Mouse (Mus musculus) hindbrain, embryonic 15.5 days (tissue): Measurements from ENCODE around the gene Pid1. TPM values are rescaled to one million over a fixed set of nuclear protein-coding genes. Genes with fewer than 3 reads are reported as not detected.

Experiments used
- ATAC-seq: fragments of 200-750 bp; cut with Nextera tagmentation; 2 replicates; pipeline ENCODE4 v1.8.0; 2017; ENCODE audit warnings: low read depth, moderate number of reproducible peaks, moderate TSS enrichment; ENCODE audit not compliant: low FRiP score
- H3K27ac ChIP-seq: fragments of 300-500 bp; sonication (generic); replicated peaks from 2 replicates; pipeline ENCODE4 v1.5.1; 2015; ENCODE audit warnings: mild to moderate bottlenecking, inconsistent platforms
- H3K27me3 ChIP-seq: fragments of 300-500 bp; sonication (generic); 2 replicates; pipeline ENCODE4 v1.6.1; 2015; ENCODE audit warnings: control low read depth, inconsistent platforms
- H3K36me3 ChIP-seq: fragments of 300-500 bp; sonication (generic); 2 replicates; pipeline ENCODE4 v1.6.1; 2015; ENCODE audit warnings: control low read depth, inconsistent platforms
- H3K4me1 ChIP-seq: fragments of 300-500 bp; sonication (generic); replicated peaks from 2 replicates; pipeline ENCODE4 v1.6.1; 2015; ENCODE audit warnings: control low read depth, inconsistent platforms
- H3K4me2 ChIP-seq: fragments of 300-500 bp; sonication (generic); 2 replicates; pipeline ENCODE4 v1.6.1; 2015; ENCODE audit warnings: moderate library complexity, mild to moderate bottlenecking, inconsistent platforms
- H3K4me3 ChIP-seq: fragments of 300-500 bp; sonication (generic); 2 replicates; pipeline ENCODE4 v1.5.1; 2015; ENCODE audit warnings: mild to moderate bottlenecking, inconsistent platforms
- H3K9ac ChIP-seq: fragments of 300-500 bp; sonication (generic); 2 replicates; pipeline ENCODE4 v1.6.1; 2015; ENCODE audit warnings: inconsistent platforms
- H3K9me3 ChIP-seq: fragments of 300-500 bp; sonication (generic); 2 replicates; pipeline ENCODE4 v1.6.1; 2016; ENCODE audit warnings: control low read depth, inconsistent platforms
- WGBS: fragments of 180-500 bp; shearing (Covaris S2); methylation state at CpG from one replicate; pipeline ENCODE4 v1.1.7; 2015; 5-methylcytosine and 5-hydroxymethylcytosine counted together
- polyA plus RNA-seq: library from polyadenylated mRNA; unstranded; fragments of >200 nt; fragmentation: Nextera tagmentation; extraction: Ambion mirVana; gene quantifications from 2 replicates; pipeline ENCODE4 v1.2.1, GENCODE M21; 2015

Gene Pid1
- polyA plus RNA-seq, 1 experiment from 2014 or later: 118 TPM

DNA sequence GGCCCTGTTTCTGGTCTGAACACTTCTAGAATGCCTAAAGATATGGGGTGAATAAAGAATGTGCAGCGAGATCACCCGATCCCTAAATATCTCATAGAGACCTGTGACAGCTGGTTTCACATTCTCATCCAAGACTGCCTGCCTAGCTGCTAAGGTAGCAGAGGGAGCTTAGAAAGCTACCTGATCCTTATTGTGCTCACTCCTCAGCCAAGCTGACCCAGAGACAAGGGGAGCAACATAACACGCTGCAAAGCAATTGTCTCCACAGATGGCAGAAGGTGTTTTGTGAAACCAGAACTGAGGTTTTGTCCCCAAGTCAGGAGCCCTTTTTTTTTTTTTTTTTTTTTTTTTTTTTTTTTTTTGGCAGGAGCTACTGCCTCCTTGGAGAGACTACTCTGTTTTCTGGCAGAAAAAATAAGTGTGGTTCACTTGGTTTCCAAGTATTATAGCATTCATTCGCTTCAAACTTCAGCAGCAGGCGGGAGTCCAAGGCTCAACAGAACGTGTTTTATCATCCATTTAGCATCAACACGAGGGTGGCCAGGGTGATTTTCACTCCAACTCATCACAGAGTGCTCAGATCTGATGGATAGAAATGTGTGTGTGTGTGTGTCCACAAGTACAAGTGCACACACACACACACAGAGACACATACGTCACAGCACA lies 22.6 kb upstream of the Pid1 start:
- Histone ChIP-seq H3K36me3 (peaks cover 15% of the 10 kb centered on the region), H3K4me2 (no peak overlapping the region), H3K9ac (no peak overlapping the region), H3K4me3 (no peak overlapping the region), H3K4me1 (peaks cover 14% of the 10 kb centered on the region), H3K27me3 (no peaks in the 10 kb centered on the region), H3K27ac (peak overlapping the region; percentile 31; the same call in 1 of the 2 replicates), H3K9me3 (no peaks in the 10 kb centered on the region)
- 62% methylated on average over 8 of the region's 8 CpGs for WGBS
- ATAC-seq: no peak

DNA sequence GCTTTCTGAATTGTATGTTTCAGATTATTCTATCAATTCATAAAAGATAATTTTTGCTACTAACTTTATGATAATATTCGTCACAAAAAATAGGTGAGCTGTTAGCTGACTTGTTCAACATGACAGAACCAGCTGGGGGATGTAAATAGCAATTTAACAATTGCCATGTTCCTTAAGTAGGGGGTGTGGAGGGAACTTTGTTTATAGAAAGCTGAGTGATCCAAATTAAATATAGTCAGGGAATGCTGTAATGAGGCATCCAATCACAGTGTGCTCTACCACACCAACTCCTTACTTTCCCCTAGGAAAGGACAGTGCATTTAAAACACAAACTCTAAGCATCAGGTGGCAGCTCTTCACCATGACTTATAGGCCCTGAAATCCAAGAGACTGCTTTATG lies 18.7 kb upstream of the Pid1 start:
- no peaks in the 10 kb centered on the region for H3K27me3 ChIP-seq
- WGBS: 89% methylated on average over 1 of the region's 1 CpGs
- H3K4me1 ChIP-seq: peaks cover 11% of the 10 kb centered on the region

DNA sequence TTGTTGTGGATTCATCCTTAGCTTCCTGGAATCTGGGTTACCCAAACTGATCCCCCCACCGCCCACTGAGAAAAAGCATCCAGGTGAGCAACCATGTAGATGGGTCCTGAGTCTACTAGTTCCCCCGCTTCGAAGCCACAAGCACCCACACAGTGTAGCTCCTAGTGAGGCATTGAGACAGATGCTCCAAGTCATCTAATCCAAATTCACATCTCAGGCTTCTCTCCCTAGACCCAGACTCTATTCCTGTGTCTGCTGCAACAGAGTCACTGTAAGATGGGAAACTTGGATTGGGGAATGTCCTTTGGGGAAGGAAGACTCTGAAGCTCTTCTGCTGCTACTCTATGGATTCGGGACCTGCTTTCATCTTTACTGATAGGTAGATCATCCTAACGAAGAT lies 18.1 kb upstream of the Pid1 start:
- Histone ChIP-seq H3K36me3 (peaks cover 23% of the 10 kb centered on the region), H3K4me1 (peaks cover 6% of the 10 kb centered on the region; the same call in 1 of the 2 replicates), H3K4me2 (no peak overlapping the region), H3K9me3 (no peaks in the 10 kb centered on the region), H3K27me3 (no peaks in the 10 kb centered on the region), H3K4me3 (no peak overlapping the region), H3K27ac (no peak overlapping the region), H3K9ac (no peak overlapping the region)
- 98% methylated on average over 5 of the region's 5 CpGs for whole genome bisulfite sequencing
- no peak for ATAC-seq

More for the DNA sequence above, 18.7 kb upstream of the Pid1 start:
- Histone ChIP-seq H3K36me3 (peaks cover 23% of the 10 kb centered on the region), H3K9ac (no peak overlapping the region), H3K4me2 (no peak overlapping the region), H3K9me3 (no peaks in the 10 kb centered on the region), H3K27ac (no peak overlapping the region), H3K4me3 (no peak overlapping the region)
- no peak for ATAC-seq

DNA sequence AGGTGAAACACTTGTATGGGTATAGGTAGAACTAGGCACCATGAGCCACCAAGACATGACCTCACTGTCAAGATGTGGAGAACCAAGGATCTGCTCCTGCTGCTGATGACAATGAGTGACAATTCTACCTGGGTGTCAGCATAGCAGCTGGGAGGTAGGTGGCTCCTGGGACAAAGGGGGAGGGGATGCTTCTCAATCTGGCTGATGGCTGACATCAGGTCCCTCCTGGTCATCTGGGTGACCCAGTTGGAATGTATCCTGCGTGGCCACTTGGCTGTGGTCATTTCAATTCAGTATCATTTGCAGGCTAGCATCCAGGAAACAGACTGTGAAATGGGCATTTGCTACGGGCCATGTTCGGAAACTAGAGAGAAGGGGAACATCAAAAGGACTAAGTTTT lies 16.9 kb upstream of the Pid1 start:
- Histone ChIP-seq H3K4me2 (no peak overlapping the region), H3K36me3 (peaks cover 23% of the 10 kb centered on the region), H3K27ac (no peak overlapping the region), H3K27me3 (no peaks in the 10 kb centered on the region), H3K4me1 (no peaks in the 10 kb centered on the region; the same call in 1 of the 2 replicates), H3K9me3 (no peaks in the 10 kb centered on the region), H3K9ac (no peak overlapping the region), H3K4me3 (no peak overlapping the region)
- 82% methylated on average over 3 of the region's 3 CpGs for WGBS
- no peak for ATAC-seq

DNA sequence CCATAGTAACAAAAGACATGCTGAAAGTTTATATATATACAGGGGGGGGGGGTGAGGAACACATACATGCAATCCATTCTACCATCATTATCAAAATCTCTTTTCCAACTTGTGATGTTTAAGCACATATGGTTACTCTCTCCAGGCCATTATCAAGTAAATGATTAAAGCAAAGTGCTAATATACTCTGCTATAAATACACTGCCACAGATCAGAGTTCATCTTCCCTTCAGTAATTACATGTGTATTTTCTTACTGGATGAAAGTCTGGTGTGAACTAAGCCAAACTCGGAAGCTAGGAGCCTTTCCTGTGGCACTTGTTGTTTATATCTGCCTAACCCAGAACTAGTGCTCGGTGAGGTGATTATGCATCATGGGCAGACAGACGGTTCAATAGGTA lies 3.8 kb upstream of the Pid1 start:
- Histone ChIP-seq H3K4me1 (0 out of 2 replicates have a peak, but pooled peaks cover 2% of the 10 kb centered on the region), H3K9me3 (no peaks in the 10 kb centered on the region), H3K36me3 (no peaks in the 10 kb centered on the region), H3K27ac (no peak overlapping the region), H3K9ac (no peak overlapping the region), H3K27me3 (no peaks in the 10 kb centered on the region), H3K4me2 (no peak overlapping the region), H3K4me3 (no peak overlapping the region)
- WGBS: 82% methylated on average over 3 of the region's 3 CpGs
- ATAC-seq: no peak

DNA sequence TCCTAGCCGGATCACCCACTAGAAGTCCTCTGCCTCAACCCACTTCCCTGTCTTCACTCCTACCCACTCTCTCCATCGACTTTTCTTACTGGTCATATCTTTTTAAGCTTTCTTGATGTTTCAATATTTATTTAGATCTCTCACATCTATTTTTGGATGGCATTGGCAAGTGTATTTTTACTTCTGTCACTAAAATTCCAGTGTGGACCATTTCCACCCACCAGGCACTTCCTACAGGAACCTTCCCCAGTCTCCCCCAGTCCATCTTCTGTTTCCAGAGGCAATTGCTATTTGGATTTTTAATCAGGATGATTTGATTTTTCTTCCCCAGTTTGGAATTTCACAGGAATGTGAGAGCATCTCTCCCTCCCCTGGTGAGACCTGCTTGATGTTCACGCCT lies 2.6 kb upstream of the Pid1 start:
- Histone ChIP-seq H3K4me3 (no peak overlapping the region), H3K9ac (no peak overlapping the region), H3K4me1 (no peaks in the 10 kb centered on the region), H3K36me3 (no peaks in the 10 kb centered on the region), H3K4me2 (no peak overlapping the region), H3K27ac (no peak overlapping the region), H3K9me3 (no peaks in the 10 kb centered on the region), H3K27me3 (no peaks in the 10 kb centered on the region)
- no peak for ATAC-seq
- 75% methylated on average over 3 of the region's 3 CpGs for WGBS

DNA sequence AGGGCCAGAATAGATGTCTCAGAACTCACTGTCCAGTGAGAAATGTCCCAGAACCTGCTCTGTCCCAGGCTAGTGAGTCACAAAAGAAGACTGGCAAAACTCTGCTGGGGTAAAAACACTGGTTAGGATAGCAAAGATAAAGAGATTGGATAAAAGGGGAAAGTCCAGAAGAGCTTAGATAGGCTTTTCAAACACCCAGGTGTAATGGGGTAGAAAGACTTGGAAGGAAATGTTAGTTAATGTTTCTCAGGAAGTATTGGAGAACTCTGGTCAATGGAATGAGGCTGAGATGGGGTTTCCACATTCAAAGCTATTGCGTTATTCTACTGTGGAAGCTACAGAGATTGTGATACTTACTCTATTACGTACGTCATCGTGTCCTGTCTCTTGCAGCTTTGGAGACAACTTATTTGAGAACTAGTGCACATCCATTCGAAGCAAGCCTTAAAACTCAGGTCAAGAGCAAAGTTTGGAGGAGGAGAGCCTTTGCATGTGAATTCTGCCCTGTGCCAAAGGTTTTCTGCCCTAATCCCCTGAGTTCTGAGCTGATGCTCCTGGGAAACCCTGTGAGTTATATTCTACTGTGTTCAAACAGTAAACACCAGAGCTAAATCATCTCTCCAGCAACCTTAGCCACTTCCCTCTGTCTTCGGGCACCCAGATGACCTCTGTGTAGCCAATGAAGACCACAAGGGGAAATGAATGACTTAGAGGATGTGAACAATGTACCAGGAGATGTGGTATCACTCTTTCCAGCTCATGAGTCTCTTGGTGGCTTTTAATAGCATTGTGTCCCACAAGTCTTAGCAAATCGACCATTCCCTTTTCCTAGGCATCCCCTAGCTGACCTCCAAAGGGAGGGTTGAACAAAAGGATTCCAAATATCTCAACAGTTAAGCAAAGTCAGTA lies 1.0 kb downstream of the Pid1 start:
- Histone ChIP-seq H3K4me2 (no peak overlapping the region), H3K9ac (no peak overlapping the region), H3K9me3 (no peaks in the 10 kb centered on the region), H3K27me3 (no peaks in the 10 kb centered on the region), H3K27ac (no peak overlapping the region), H3K4me1 (no peaks in the 10 kb centered on the region), H3K4me3 (no peak overlapping the region), H3K36me3 (no peaks in the 10 kb centered on the region)
- ATAC-seq: no peak
- WGBS: 88% methylated on average over 7 of the region's 7 CpGs

DNA sequence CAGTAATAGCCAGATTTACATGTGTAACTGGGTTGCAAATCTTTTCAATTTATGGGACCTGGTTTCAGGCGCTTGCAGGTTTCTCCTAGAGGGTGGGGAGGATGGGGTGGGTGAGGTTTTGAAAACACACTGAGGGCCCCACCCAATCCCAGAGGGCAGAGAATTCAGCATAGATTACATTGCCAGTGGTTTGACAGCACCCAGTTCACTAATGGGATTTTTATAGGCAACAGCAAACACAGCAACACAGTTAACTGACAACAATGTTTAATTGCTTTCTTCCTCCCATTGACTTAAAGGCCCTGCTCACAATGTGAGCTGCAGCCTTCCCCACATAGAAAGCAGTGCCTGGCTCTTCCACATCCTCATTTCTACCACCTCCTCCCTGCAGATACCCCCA lies 1.8 kb downstream of the Pid1 start:
- Histone ChIP-seq H3K27me3 (no peaks in the 10 kb centered on the region), H3K9ac (no peak overlapping the region), H3K4me2 (no peak overlapping the region), H3K36me3 (no peaks in the 10 kb centered on the region), H3K4me3 (no peak overlapping the region), H3K27ac (no peak overlapping the region), H3K4me1 (no peaks in the 10 kb centered on the region), H3K9me3 (no peaks in the 10 kb centered on the region)
- no peak for ATAC-seq
- 77% methylated on average over 1 of the region's 1 CpGs for WGBS

DNA sequence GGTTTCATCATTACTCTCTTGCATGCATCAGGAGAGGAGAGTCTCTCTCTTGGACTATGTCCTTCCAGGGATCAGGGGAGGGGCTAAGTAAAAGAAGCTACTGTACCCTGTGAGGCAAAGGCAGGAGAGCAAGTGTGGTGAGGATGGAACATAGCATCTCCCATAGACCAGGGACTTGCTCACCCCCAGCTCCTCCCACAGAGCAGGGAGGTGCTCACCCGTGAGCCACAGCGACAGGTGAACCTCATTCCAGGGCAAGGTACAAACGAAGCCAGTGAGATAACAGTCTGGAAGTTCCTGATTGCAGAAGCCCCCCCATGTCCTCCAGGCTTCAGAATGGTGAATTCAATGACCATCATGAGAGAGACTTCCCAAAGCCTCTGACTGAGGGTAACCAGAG lies 2.6 kb downstream of the Pid1 start:
- Histone ChIP-seq H3K27me3 (no peaks in the 10 kb centered on the region), H3K9me3 (no peaks in the 10 kb centered on the region), H3K4me3 (no peak overlapping the region), H3K36me3 (no peaks in the 10 kb centered on the region), H3K4me1 (no peaks in the 10 kb centered on the region), H3K4me2 (no peak overlapping the region), H3K9ac (no peak overlapping the region), H3K27ac (no peak overlapping the region)
- ATAC-seq: no peak
- 88% methylated on average over 3 of the region's 3 CpGs for WGBS

DNA sequence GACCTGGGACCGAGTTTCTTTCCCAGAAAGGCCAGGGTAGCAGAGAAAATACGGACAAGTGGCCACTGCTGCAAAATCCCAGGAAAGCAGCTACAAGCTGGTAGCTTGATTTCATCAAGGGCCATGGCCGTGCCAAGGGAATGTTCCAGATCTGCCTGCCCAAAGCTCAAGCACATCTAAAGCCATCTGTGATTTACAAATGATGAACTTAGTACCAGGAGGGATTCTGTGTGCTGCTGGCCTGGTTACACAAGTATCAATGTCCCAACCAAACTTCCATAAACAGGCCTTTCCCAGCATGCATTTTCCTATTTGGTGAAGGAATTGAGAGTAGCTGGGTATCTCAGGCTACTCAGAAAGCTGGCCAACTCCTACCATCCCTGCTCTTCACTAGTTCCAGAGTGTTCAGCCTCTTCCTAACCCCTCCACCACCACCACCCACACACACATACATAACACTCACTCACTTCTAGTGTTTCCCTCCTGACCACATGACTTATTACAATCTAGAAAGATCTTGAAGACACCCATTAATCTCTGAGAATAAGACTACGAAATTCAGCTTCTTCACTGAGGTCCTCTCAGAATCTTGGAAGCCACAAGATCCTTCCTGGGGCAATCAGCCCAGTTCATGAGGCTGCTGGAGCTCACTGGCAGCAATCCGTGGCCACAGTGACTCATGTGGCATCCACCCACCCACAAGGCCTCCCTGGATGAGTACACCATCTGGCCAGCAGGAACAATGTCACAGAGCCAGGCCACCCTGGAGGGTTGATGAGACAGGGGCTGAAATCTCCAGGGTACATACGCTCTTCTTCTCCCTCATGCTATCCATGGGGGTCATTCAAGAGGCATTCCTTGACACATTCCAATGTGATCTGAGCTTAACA lies 4.1 kb downstream of the Pid1 start:
- 88% methylated on average over 6 of the region's 6 CpGs for WGBS
- no peaks in the 10 kb centered on the region for H3K4me1 ChIP-seq
- H3K4me2 ChIP-seq: no peak overlapping the region
- no peaks in the 10 kb centered on the region for H3K36me3 ChIP-seq
- no peak overlapping the region for H3K4me3 ChIP-seq
- no peaks in the 10 kb centered on the region for H3K27me3 ChIP-seq
- H3K9me3 ChIP-seq: no peaks in the 10 kb centered on the region
- no peak for ATAC-seq
- no peak overlapping the region for H3K27ac ChIP-seq
- H3K9ac ChIP-seq: no peak overlapping the region

DNA sequence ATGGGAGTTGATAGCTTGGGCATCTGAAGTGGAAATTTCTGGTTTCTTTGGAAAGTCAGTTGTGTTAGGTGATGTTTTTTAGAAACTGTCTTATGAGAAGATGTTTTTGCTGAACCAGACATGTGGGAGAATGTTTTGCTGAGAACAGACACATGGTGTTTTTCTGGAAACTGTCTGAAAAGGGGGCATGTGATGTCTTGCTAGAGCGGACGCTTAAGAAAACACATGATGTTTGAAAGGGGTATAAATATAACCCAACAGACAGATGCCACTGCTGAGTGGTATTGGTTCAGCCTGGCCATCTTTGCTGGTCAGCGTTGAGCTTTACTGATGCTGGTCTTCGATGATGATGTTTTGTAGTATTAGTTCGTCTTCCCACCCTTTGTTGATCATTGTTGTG lies 6.8 kb downstream of the Pid1 start:
- WGBS: 94% methylated on average over 5 of the region's 5 CpGs
- H3K4me3 ChIP-seq: no peak overlapping the region

DNA sequence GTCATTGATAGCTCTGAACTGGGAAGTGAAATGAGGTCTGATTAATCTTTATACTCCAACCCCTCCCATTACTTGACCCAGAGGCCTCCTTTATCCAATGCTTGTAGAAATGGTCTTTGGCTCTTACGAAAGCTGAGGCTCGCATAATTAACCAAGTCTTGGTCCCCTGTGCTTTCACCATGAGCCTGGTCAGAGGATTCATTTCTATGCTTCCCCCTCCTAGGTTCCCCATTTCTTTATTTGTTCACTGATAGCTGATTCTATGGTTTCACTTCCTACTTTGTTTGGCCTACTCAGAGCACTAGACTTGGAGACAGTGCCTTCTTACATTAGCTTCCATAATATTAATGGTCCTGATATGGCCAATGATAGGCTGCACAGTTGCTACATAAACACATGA lies 13.7 kb downstream of the Pid1 start:
- Histone ChIP-seq H3K4me3 (no peak overlapping the region), H3K4me1 (no peaks in the 10 kb centered on the region), H3K36me3 (no peaks in the 10 kb centered on the region), H3K9ac (no peak overlapping the region), H3K9me3 (no peaks in the 10 kb centered on the region), H3K27ac (no peak overlapping the region), H3K27me3 (no peaks in the 10 kb centered on the region), H3K4me2 (no peak overlapping the region)
- WGBS: 92% methylated on average over 2 of the region's 2 CpGs
- no peak for ATAC-seq

More for the DNA sequence above, 6.8 kb downstream of the Pid1 start:
- Histone ChIP-seq H3K27me3 (no peaks in the 10 kb centered on the region), H3K4me1 (no peaks in the 10 kb centered on the region), H3K9me3 (no peaks in the 10 kb centered on the region), H3K36me3 (no peaks in the 10 kb centered on the region), H3K4me2 (no peak overlapping the region), H3K9ac (no peak overlapping the region), H3K27ac (no peak overlapping the region)
- no peak for ATAC-seq
